Mouse (Mus musculus): ENCODE data around the gene Ctnna3.

- no peak for TF ChIP-seq CTCF (IDR thresholded peaks at IDR 0.05; ENCODE audit: low read depth, low read length)
- TF ChIP-seq POLR2AphosphoS5 (IDR thresholded peaks at IDR 0.05; ENCODE audit: insufficient replicate concordance, low read depth, low read length), result no peak
- TF ChIP-seq TAL1 (conservative IDR thresholded peaks at IDR 0.05; ENCODE audit: low read depth, low read length), result no peak
These were observed 794.1 kb downstream of the Ctnna3 start for GRCm38 (mm10) chr10:64224007-64224406.

All from G1E (cell line).